Mouse (Mus musculus) right cerebral cortex, adult 18-20 months (tissue): ENCODE data around the gene Hspg2.

Experiments
- DNase-seq: peaks from one replicate; pipeline ENCODE4 v3.0.0; 2022; ENCODE audit warnings: mixed read lengths

The Hspg2 gene

GRCm38 (mm10) chr4:137461981-137462690 is 6.4 kb upstream of the Hspg2 start:
- no peak for DNase-seq

DNA sequence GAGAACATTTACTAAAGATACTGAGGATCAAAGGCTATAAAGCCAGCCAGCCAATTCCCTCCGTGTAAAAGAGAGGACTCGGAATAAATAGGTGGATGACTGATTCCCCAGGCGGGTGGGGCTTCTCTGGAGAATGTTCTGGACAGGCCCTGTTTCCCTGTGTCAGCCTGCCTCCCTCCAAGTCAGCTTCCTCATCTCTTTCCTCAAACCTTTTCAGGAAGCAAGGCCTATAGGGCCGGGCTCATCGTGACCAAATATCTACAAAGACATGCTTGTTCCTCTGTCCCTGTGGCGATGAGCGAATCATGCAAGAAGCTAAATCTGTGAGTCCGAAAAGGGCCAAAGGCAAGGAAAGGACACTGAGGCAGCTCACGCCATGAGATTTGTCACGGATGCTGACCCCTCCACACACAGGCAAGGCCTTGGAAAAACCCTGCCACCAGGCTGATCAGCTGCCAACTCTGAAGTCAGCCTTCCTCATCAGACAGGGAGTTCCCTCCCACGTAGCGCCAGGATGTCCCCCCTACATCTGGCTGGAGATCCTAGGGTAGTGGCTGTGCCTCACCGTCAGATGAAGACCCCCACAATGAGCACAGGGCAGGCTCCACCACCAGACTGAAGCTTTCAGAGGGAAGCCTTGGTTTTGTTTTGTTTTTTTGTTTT is 3.3 kb upstream of the Hspg2 start:
- no peak for DNase-seq

GRCm38 (mm10) chr4:137466991-137467390 is 1.6 kb upstream of the Hspg2 start:
- DNase-seq: no peak

- DNase-seq: no peak
Measured at GRCm38 (mm10) chr4:137467525-137467924, 1.0 kb upstream of the Hspg2 start.

DNA sequence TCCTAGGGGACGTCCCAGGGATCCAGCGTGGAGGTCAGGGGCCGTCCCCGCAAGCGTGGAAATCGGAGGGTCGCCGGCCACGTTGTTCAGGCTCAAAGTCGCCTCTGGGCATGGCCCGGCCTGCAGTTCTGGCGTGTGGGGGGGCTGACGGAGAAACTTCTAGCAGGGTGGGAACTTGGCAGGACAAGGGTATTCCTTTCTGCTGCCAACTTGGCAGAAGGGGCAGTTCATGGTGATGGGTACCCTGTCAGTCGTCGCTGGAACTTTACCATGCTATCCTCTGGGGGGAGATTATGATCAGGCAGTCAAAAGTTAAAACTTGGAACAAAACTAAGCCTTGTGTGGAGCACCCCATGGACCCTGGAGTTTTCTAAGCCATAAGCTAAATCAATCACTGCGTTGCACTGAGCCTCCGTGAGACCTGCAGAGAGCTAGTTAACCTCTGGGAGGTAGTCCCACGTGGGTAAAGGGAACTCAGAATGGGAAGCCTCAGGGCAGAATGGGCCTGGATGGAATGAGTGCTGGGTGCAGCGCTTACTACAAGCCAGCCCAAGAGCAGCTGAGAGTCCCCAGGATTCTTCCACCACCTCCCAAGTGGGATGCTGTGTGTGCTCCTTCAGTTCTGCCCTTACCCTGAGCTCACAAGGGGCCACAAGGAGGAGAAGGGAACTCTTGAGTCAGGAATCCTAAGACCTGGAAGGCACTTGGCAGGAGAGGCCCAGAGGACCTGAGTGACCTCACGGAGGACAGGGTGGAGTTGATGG is 694 bp downstream of the Hspg2 start:
- no peak for DNase-seq

GRCm38 (mm10) chr4:137469845-137470692 is 1.5 kb downstream of the Hspg2 start:
- no peak for DNase-seq

GRCm38 (mm10) chr4:137470701-137471317 is 2.2 kb downstream of the Hspg2 start:
- DNase-seq: no peak

DNA sequence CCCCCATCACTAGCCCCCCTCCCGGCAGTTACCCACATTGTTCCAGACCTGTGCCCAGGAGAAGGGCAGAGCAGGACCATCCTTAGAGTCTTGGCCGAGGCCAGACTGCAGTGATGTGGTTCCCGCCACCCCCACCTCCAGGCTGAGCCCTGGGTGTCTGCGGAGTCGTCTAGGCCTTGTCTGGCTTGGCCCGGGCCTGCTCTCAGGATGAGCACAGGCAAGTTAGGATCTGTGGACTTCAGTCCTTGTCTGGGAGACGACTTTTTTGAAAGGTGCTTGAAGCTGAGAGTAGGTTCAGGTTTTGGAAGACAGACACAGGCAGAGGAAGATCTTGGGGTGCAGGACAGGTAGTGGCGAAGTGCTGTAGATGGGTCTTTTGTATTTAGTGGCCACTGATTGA is 2.8 kb downstream of the Hspg2 start:
- no peak for DNase-seq

DNA sequence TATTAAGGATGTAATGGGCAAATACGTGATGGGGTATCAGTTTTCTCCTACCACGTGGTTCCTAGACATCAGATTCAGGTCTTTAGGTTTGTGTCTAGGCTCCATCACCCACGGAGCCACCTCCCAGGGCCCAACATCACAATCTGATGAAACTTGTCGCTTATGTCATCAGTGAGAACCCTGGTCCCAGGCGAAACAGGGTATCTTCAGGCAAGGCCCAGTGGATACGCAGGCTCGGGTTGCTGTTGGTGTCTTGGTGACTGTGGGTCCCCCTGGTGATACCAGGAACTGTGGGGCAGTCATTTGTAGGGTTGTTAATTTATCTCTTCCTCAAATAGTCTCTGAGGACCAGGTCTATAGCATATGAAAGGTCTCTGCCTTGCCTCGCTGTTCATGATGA is 4.7 kb downstream of the Hspg2 start:
- DNase-seq: no peak

- no peak for DNase-seq
Measured at GRCm38 (mm10) chr4:137473701-137474388, 5.3 kb downstream of the Hspg2 start.

- DNase-seq: no peak
Measured at GRCm38 (mm10) chr4:137474694-137475093, 6.1 kb downstream of the Hspg2 start.

DNA sequence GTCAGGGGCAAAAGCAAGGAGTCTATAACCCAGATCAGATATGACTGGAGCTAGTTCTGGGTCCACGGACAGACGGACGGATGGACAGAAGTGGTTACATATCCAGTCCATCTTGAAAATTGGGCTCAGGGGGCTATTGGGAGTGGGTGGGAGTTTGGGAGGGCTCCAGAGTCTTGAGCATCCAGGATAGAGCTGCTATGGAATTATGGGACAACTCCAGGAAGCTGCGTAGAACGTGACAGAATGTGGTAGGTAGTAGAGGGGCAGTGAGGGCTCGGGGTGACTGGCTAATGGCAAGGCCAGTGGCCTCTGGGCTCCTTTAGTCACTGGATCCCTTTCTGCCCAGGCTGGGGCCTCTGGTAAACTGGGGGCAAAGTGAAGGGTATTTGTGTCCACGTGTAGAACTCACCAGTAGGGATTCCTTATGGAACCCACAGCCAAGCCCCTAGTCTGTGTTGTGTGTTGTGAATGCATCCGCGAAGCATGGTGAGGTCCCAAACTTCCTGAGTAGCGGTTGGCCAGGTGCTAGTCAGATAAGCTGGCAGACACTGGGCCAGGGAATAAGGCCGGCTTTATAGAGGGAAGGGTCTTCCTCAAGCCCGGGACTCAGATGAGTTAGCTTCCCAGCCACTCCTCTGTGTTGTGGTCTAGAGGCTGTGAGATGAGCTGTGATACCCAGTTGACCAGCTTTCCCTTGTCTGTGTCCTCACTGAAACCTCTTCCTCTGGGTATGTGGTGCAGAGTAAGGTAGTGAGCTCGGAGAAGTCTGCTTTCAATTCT is 6.9 kb downstream of the Hspg2 start:
- no peak for DNase-seq

DNA sequence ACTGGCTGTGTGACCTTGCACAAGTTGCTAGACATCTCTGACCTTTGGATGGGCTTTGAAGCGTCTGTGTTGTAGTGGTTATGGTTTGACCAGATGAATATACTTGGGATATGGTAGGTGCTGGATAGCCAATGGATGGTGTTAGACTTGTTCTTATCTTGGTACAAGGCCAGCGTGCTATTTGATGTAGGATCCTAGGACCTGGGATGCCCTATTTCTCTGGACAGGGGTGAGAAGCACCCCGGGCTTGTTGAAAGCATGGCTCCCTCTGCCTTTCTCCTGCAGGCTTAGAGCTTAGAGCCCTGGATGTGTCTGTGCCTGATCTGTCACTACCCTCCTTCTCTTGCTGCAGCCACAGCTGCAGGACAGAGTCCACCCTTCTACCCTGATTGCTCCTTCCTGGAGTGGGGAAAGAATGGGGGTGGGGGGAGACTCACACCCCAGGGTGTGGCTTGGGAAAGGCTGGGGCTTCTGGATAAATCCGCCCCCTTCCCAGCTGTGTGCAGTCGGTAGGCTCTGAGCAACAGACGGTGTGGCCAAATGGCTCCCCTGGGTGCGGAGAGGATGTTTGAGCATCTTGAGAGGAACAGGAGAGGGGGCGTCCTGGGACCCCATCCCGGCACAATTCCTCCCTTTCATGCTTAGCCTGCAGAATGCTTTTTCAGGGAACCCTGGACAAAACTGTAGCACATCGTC is 7.6 kb downstream of the Hspg2 start:
- DNase-seq: peak; percentile 40

DNA sequence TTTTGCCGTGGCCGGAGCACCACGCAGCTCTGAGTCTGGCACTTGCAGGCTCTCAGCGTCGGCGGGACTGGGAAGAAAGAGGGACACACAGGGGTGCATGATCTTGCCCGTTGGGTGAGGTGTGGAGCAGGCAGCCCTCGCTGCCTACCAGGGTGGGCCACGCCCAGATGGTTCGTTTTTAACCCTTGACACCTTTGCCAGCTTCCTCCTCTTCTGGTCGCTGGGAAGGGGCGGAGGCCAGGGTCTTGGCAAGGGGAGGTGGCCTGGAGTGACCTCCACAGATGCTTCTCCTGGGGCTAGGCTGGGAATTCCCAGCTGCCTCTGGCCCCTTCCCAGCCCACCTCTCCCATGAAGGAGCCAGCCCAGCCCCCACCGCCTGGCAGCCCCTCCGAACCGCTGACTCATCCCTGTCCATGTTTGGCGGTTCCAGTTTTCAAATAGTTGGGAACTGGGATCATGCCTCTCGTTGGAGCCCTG is 8.2 kb downstream of the Hspg2 start:
- no peak for DNase-seq

- no peak for DNase-seq
Measured at GRCm38 (mm10) chr4:137477611-137478010, 9.0 kb downstream of the Hspg2 start.

GRCm38 (mm10) chr4:137478306-137478705 is 9.7 kb downstream of the Hspg2 start:
- no peak for DNase-seq

- DNase-seq: no peak
Measured at GRCm38 (mm10) chr4:137479757-137480156, 11.2 kb downstream of the Hspg2 start.

DNA sequence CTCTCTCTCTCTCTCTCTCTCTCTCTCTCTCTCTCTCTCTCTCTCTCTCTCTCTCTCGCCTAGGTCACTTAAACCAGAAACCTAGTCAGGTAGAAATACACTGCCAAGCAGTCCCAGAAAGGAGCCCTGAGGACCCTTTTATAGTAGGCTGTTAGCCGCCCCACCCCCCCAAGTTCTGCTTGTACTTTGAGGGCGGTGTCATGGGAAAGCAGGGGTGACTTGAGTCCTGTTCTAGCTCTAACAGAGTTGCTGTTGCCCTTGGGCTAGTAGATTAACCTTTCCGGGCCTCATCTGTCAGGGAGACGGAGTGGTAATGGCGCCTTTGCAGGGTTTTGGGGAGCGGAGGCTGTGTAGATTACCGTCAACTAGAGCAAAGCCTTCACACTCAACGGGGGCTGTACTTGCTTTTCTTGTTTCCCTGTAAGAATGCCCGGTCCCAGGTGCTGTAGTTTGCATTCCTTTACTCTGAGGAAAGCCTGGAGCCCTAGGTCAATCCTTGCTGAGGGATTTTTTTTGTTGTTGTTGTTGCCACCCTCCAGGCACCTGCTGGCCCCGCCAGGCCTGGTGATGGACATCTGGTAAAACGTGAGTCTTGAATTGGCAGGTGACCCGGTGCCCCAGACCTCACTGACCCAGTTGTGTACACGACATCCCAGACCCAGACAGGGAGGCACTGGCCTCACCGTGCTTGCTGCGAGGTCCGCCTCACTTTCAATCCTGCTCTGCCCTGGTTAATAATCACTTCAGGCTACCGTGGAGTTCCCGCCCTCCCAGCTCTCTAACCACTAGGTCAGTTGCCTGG is 11.8 kb downstream of the Hspg2 start:
- no peak for DNase-seq

GRCm38 (mm10) chr4:137480993-137481340 is 12.4 kb downstream of the Hspg2 start:
- DNase-seq: no peak
